Mouse (Mus musculus) lung, adult 2 months (tissue): ENCODE measurements around the gene Nmnat2. TPM values are rescaled to one million over a fixed set of nuclear protein-coding genes. Genes with fewer than 3 reads are reported as not detected.

Experiments
- DNase-seq: peaks from one replicate; pipeline ENCODE4 v3.0.0; 2022
- H3K4me1 ChIP-seq: fragments of 200-500 bp; 2 replicates; pipeline ENCODE4 v1.6.1; 2011; ENCODE audit warnings: low read length; ENCODE audit not compliant: control insufficient read depth, insufficient read depth
- H3K4me3 ChIP-seq: fragments of 200-500 bp; replicated peaks from 2 replicates; pipeline ENCODE3; 2011; ENCODE audit warnings: low read depth, mild to moderate bottlenecking, control low read depth, low read length; ENCODE audit errors: extremely low read depth
- CTCF ChIP-seq: fragments of 200-500 bp; IDR thresholded peaks from 2 replicates; pipeline ENCODE4 v1.5.1; 2011; ENCODE audit warnings: mild to moderate bottlenecking, low read length, control low read depth; ENCODE audit not compliant: insufficient read depth
- POLR2A ChIP-seq: fragments of 200-500 bp; IDR thresholded peaks from 2 replicates; pipeline ENCODE4 v1.6.1; 2011; ENCODE audit warnings: low read depth, mild to moderate bottlenecking, control low read depth, low read length, borderline replicate concordance; ENCODE audit errors: extremely low read depth
- WGBS: fragments of 180-500 bp; shearing (Covaris S2); methylation state at CpG from one replicate; pipeline ENCODE4 v1.1.7; 2018; 5-methylcytosine and 5-hydroxymethylcytosine counted together
- polyA plus RNA-seq: library from polyadenylated mRNA; depleted of rRNA; stranded (reverse); fragments of >200 nt; gene quantifications from 2 replicates; pipeline ENCODE4 v1.2.3, GENCODE M21; 2012

The Nmnat2 gene
- polyA plus RNA-seq, 1 experiment = 7.6 TPM

GRCm38 (mm10) chr1:153013541-153014288 is 58.9 kb downstream of the Nmnat2 start:
- no peak overlapping the region for H3K4me3 ChIP-seq
- 54% methylated on average over 2 of the region's 2 CpGs for WGBS
- no peak for DNase-seq
- H3K4me1 ChIP-seq = no peaks in the 10 kb centered on the region; the same call in 1 of the 2 replicates
- TF ChIP-seq CTCF (no peak), POLR2A (no peak)

- peak; percentile 31 for DNase-seq
- Histone ChIP-seq H3K4me1 (no peaks in the 10 kb centered on the region; the same call in 1 of the 2 replicates), H3K4me3 (no peak overlapping the region)
- TF ChIP-seq POLR2A (no peak), CTCF (no peak)
- WGBS = 22% methylated on average over 14 of the region's 14 CpGs
Observed at GRCm38 (mm10) chr1:153014431-153015186, 59.8 kb downstream of the Nmnat2 start.

GRCm38 (mm10) chr1:153016465-153017163 is 61.8 kb downstream of the Nmnat2 start:
- no peak for DNase-seq
- WGBS = 58% methylated on average over 11 of the region's 11 CpGs

GRCm38 (mm10) chr1:153019128-153019527 is 64.3 kb downstream of the Nmnat2 start:
- TF ChIP-seq CTCF (no peak), POLR2A (no peak)
- 97% methylated on average over 1 of the region's 1 CpGs for WGBS

More at GRCm38 (mm10) chr1:153016465-153017163, 61.8 kb downstream of the Nmnat2 start:
- TF ChIP-seq CTCF (no peak), POLR2A (no peak)
- Histone ChIP-seq H3K4me3 (no peak overlapping the region), H3K4me1 (no peaks in the 10 kb centered on the region; the same call in 1 of the 2 replicates)

GRCm38 (mm10) chr1:153019623-153020022 is 64.8 kb downstream of the Nmnat2 start:
- Histone ChIP-seq H3K4me1 (no peaks in the 10 kb centered on the region; the same call in 1 of the 2 replicates), H3K4me3 (no peak overlapping the region)
- TF ChIP-seq CTCF (no peak), POLR2A (no peak)
- no peak for DNase-seq
- WGBS = 78% methylated on average over 3 of the region's 3 CpGs

More at GRCm38 (mm10) chr1:153019128-153019527, 64.3 kb downstream of the Nmnat2 start:
- no peaks in the 10 kb centered on the region; the same call in 1 of the 2 replicates for H3K4me1 ChIP-seq
- DNase-seq = no peak
- H3K4me3 ChIP-seq = no peak overlapping the region

- DNase-seq = no peak
- Histone ChIP-seq H3K4me3 (no peak overlapping the region), H3K4me1 (no peaks in the 10 kb centered on the region)
- TF ChIP-seq CTCF (no peak), POLR2A (no peak)
- WGBS = 45% methylated on average over 7 of the region's 7 CpGs
Observed at GRCm38 (mm10) chr1:153021034-153021638, 66.3 kb downstream of the Nmnat2 start.

GRCm38 (mm10) chr1:153023018-153023417 is 68.2 kb downstream of the Nmnat2 start:
- 75% methylated on average over 4 of the region's 4 CpGs for WGBS
- no peaks in the 10 kb centered on the region for H3K4me1 ChIP-seq
- no peak overlapping the region for H3K4me3 ChIP-seq
- no peak for DNase-seq
- TF ChIP-seq CTCF (no peak), POLR2A (no peak)

GRCm38 (mm10) chr1:153023875-153024274 is 69.1 kb downstream of the Nmnat2 start:
- DNase-seq = no peak
- Histone ChIP-seq H3K4me1 (no peaks in the 10 kb centered on the region), H3K4me3 (no peak overlapping the region)
- TF ChIP-seq POLR2A = no peak
- 88% methylated on average over 2 of the region's 2 CpGs for WGBS

GRCm38 (mm10) chr1:153024453-153024852 is 69.7 kb downstream of the Nmnat2 start:
- TF ChIP-seq POLR2A = no peak
- TF ChIP-seq CTCF = no peak
- Histone ChIP-seq H3K4me3 (no peak overlapping the region), H3K4me1 (no peaks in the 10 kb centered on the region)
- 52% methylated on average over 2 of the region's 2 CpGs for WGBS
- no peak for DNase-seq
